Mouse (Mus musculus): ENCODE results near the gene 5330417C22Rik. TPM values are rescaled to one million over a fixed set of nuclear protein-coding genes. Genes with fewer than 3 reads are reported as not detected.

The 5330417C22Rik gene
- total RNA-seq, 2 experiments from 2014 or later = not detected

GRCm38 (mm10) chr3:108557888-108558287 is 21.6 kb upstream of the 5330417C22Rik start:
- no peak for DNase-seq
- intact Hi-C loops (cut with DNase I) = no loop called here
- TF ChIP-seq CTCF (IDR thresholded peaks at IDR 0.05) = no peak
- no peak overlapping the region for H3K27ac ChIP-seq
- H3K4me3 ChIP-seq = no peak overlapping the region

GRCm38 (mm10) chr3:108554587-108555312 is 18.4 kb upstream of the 5330417C22Rik start:
- TF ChIP-seq CTCF (IDR thresholded peaks at IDR 0.05) = peak; percentile 94
- peak overlapping the region; percentile 91 for H3K27ac ChIP-seq

DNA sequence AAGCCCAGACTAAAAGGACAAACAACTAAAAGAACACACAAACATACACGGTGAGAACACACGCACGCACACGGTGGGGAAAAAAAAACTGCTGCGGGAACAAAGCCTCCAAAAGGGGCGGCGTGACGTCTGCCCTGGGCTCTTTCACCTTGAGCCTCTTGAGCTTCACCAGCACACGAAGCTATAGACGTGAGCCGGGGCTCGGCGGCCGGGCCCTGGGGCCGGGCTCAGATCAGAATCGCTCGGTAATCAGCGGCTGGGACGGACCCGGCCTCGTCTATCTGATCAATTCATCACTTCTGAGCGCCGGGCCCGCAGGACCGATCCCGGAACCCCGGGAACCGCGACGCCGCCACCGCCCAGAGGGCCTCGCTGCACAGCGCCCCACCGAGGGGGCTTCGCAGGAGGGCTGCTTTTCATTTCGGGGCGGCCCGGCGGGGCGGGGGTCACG is 17.8 kb upstream of the 5330417C22Rik start:
- Histone ChIP-seq H3K4me3 (peak overlapping the region; percentile 84), H3K27ac (peak overlapping the region; percentile 91)
- TF ChIP-seq CTCF (IDR thresholded peaks at IDR 0.05) = no peak
- DNase-seq = no peak
- intact Hi-C loops (cut with DNase I) = loop anchor here (2.0 kb wide), 1 partner anchor 109 kb away; the partner anchor contains the start of gene Sars

More at GRCm38 (mm10) chr3:108554587-108555312, 18.4 kb upstream of the 5330417C22Rik start:
- H3K4me3 ChIP-seq = peak overlapping the region; percentile 84
- peak; percentile 92 for DNase-seq
- intact Hi-C loops (cut with DNase I) = loop anchor here (2.0 kb wide), 1 partner anchor 110 kb away; the partner anchor contains the start of gene Sars

DNA sequence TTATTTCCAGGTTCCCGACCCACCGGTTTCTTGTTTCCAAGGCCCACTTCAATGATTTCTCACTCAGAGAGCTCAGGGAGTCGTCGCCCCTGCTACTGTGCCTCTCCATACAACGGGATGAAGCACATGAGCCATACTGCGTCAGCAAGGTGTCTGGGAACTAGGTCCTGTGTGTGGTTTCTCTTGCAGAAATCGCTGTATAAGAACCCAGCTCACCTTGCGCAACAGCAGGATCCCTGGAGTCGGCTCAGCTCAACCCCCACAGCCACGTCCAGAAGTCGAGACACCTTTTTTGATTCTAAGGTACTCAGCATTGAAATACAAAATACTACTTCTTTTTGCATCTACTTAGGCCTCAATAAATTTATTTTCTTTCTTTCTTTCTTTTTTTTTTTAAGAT is 6.0 kb upstream of the 5330417C22Rik start:
- no peak overlapping the region for H3K4me3 ChIP-seq
- intact Hi-C loops (cut with DNase I) = no loop called here
- no peak for TF ChIP-seq CTCF (IDR thresholded peaks at IDR 0.05)
- H3K27ac ChIP-seq = no peak overlapping the region
- no peak for DNase-seq

DNA sequence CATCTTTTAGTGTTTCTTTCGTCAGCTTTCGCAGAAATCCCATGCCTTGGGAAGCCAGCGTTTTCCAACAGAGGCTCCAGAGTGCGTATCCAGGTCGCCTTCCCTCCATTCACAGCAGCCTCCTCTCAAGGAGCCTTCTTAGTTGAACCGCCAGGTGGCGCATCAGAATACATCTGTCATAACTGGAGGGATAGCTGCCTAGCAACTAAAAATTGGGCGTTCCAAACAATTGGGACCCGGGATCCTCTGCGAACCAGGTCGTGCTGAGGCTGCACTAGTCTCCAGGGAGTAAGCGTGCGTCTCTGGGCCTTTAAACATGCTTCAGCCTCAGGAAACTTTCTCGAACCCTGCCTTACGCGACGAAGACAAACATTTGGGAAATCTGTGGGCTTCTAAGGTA is 967 bp upstream of the 5330417C22Rik start:
- H3K4me3 ChIP-seq = peak overlapping the region; percentile 66

GRCm38 (mm10) chr3:108535896-108536516 is 330 bp downstream of the 5330417C22Rik start:
- TF ChIP-seq CTCF (IDR thresholded peaks at IDR 0.05) = no peak
- Histone ChIP-seq H3K27ac (no peak overlapping the region), H3K4me3 (peak overlapping the region; percentile 66)
- DNase-seq = no peak
- intact Hi-C loops (cut with DNase I) = no loop called here

More for the DNA sequence above, 967 bp upstream of the 5330417C22Rik start:
- H3K27ac ChIP-seq = 0 out of 2 replicates have a peak overlapping the region, but pooled peaks have one; percentile 3
- intact Hi-C loops (cut with DNase I) = no loop called here
- peak; percentile 94 for TF ChIP-seq CTCF (IDR thresholded peaks at IDR 0.05)
- DNase-seq = peak; percentile 87

DNA sequence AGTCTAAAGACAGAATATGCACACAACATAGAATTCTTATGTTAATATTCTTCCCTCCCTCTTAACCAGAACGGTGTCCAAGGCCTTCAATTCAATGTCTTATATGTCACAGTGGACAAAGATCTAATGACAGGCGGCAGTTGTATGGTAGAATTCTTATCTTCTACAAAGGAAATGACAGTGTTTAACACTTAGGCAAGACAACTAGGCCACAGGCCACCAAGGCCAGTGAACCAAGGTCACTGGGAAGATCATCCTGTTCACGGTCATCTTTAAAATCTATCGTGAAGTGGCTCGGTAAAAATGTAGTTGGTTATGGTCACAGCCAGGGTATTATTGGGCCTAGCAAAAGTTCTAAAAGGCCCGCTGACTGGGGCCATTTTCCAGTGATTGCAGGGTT is 2.4 kb downstream of the 5330417C22Rik start, which contains the start of gene 1700013F07Rik:
Gene 1700013F07Rik, plus strand, starts transcription at position 200 of the 400 bp plus-strand sequence.
- no peak for TF ChIP-seq CTCF (IDR thresholded peaks at IDR 0.05)
- intact Hi-C loops (cut with DNase I) = no loop called here
- H3K4me3 ChIP-seq = no peak within 1 kb of the TSS
- H3K27ac ChIP-seq = no peak within 1 kb of the TSS
- DNase-seq = no peak

DNA sequence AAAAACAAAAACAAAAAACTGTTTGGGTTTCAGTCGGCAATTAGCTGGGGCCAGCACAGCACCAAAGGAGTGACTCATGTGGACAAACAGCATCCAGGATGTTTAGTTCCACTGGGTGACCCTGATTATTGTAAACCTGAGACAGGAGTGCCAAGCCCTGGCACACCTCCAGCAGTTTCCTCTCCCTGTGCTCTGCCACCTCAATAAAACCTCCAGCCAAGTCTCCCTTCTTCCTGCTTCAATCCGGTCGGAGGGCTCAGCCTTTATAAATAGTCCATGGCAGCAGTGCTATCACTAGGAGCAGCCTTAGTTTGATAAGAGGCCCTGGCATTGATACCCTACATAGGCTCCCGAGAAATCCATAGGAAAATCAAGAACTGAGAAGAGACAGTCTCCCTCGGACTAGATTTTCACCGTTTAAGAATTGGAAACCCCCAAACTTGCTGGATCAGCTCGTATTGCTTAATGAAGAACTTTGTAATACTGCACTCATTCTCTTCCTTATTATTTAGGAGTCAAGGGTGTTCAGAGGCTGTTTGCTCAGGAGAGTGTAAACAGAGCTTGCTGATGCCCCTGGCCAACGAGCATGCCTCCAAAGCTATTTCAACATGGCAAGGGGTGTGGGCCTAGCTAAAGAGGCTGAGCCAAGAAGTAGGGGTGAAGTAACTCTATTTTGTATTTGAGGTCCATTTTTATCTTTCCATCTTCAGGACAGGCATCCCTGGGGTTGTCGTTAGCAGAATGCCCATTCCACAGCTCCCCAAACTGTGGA is 3.0 kb downstream of the 5330417C22Rik start:
- no peak for TF ChIP-seq CTCF (IDR thresholded peaks at IDR 0.05)
- intact Hi-C loops (cut with DNase I) = no loop called here
- DNase-seq = peak; percentile 26

DNA sequence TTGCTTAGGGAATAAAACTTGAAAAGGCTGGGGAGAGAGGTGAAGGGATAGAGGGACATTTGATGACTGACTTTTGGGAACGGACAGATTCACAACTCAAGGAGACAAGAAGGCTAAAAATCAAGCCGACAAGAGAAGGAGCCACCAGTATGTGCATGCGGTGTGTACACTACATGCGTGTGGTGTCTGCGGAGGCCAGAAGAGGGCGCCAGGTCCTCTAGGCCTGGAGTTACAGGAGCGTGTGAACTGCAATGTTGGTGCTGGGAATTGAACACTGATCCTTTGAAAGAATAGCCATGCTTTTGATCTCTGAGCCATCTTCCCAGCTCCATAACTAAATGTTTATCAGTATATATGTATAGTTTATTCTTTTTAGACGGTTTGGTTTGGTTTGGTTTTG is 7.8 kb downstream of the 5330417C22Rik start:
- DNase-seq = no peak
- intact Hi-C loops (cut with DNase I) = no loop called here
- H3K4me3 ChIP-seq = no peak overlapping the region
- no peak for TF ChIP-seq CTCF (IDR thresholded peaks at IDR 0.05)
- no peak overlapping the region for H3K27ac ChIP-seq

More for the DNA sequence above, 3.0 kb downstream of the 5330417C22Rik start:
- no peak overlapping the region for H3K4me3 ChIP-seq
- no peak overlapping the region for H3K27ac ChIP-seq

GRCm38 (mm10) chr3:108523415-108523814 is 12.9 kb downstream of the 5330417C22Rik start:
- Histone ChIP-seq H3K4me3 (no peak overlapping the region), H3K27ac (no peak overlapping the region)
- intact Hi-C loops (cut with DNase I) = no loop called here
- no peak for DNase-seq
- TF ChIP-seq CTCF (IDR thresholded peaks at IDR 0.05) = no peak

DNA sequence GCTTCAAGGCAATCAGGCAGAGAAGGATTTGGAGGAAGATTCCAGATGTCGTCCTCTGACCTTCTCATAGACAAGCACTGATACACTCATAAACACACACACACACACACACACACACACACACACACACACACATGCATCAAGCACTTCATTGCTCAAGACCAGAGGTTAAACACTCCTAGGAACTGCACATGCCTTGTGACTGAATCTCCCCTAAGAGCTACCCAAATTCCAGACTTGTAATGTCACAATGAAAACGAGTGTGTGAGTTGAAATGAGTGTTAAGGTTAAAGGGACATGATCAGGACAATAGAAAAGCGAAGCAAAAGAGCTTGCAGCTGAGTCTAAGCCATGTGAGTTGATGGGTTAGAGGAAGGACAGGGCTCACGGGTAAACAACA is 18.1 kb downstream of the 5330417C22Rik start:
- intact Hi-C loops (cut with DNase I) = no loop called here
- no peak for DNase-seq
- Histone ChIP-seq H3K4me3 (no peak overlapping the region), H3K27ac (no peak overlapping the region)
- TF ChIP-seq CTCF (IDR thresholded peaks at IDR 0.05) = no peak

GRCm38 (mm10) chr3:108513465-108513864 is 22.9 kb downstream of the 5330417C22Rik start:
- intact Hi-C loops (cut with DNase I) = no loop called here
- Histone ChIP-seq H3K27ac (no peak overlapping the region), H3K4me3 (no peak overlapping the region)
- TF ChIP-seq CTCF (IDR thresholded peaks at IDR 0.05) = no peak
- DNase-seq = no peak

Measured in gastrocnemius, adult 2 months (tissue).